Mouse (Mus musculus) megakaryocyte, embryonic 14.5 days (primary cell): ENCODE measurements around the gene Cdk9.

ENCODE experiments used
- FLI1 ChIP-seq: IDR thresholded peaks from 2 replicates; pipeline ENCODE4 v1.6.1; 2012; ENCODE audit warnings: low read length, inconsistent platforms, mixed read lengths
- GATA1 ChIP-seq: IDR thresholded peaks from 3 replicates; pipeline ENCODE4 v1.6.1; 2012; ENCODE audit warnings: mixed read lengths, low read length, inconsistent platforms, borderline replicate concordance

DNA sequence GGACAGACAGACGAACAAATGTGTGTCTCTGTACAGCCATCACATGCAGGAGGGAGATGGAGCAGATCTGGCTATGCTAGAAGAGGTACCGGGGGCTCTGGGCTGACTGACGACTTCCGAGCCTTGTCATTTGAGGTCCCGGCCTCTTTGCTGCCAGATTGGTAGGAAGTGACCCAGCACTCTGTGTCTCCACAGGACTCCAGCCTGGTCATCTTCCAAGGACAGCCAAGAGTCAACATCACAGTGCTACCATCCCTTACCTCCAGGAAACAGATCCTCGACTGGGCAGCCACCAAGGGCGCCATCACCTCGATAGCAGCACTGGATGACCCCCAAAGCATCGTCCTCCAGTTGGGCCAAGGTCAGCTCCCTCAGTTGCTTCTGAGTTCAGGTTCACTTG is 41.7 kb downstream of the Cdk9 start:
- TF ChIP-seq FLI1 (no peak), GATA1 (no peak)
